Mouse (Mus musculus): Measurements from ENCODE around the gene Hipk3. TPM values are rescaled to one million over a fixed set of nuclear protein-coding genes. Genes with fewer than 3 reads are reported as not detected.

Hipk3 gene
- polyA plus RNA-seq, 1 experiment from 2014 or later, result 13.8 TPM

DNA sequence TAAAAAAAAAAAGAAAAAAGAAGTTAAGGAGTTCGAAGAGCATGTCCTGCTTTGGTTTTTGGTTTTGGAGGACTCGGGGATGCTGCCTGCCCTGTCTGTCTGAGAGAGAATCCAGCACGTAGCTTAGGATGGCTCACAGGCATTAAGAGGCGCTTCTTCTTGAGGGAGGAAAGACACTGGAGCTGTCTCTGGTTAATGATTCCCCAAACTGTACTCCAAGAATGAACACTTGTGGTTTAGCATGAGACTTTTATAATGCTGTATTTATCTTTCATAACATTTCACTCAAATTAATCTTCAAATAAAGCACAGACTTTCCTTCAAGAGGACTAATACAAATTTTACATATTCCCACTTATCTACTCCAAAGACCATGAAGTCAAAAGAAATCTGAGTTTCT, 15.2 kb downstream of the Hipk3 start:
- DNase-seq (ENCODE audit: low spot score) (no peak), ATAC-seq (replicated peaks; ENCODE audit: low FRiP score, low read depth) (no peak)
- Histone ChIP-seq H3K4me1 (replicated peaks; ENCODE audit: insufficient read depth, low read length) (no peaks in the 10 kb centered on the region), H3K36me3 (ENCODE audit: insufficient read depth, low read length) (no peaks in the 10 kb centered on the region), H3K9ac (ENCODE audit: low read depth, low read length) (no peak overlapping the region), H3K4me2 (ENCODE audit: low read length) (no peak overlapping the region), H3K4me3 (replicated peaks; ENCODE audit: low read depth, low read length) (no peak overlapping the region), H3K9me3 (replicated peaks; ENCODE audit: low read length) (no peaks in the 10 kb centered on the region), H3K27me3 (ENCODE audit: insufficient read depth, low read length) (no peaks in the 10 kb centered on the region), H3K27ac (no peak overlapping the region)
- TF ChIP-seq CTCF (IDR thresholded peaks at IDR 0.05; ENCODE audit: low read depth), result no peak
- 83% methylated on average over 4 of the region's 4 CpGs for WGBS

DNA sequence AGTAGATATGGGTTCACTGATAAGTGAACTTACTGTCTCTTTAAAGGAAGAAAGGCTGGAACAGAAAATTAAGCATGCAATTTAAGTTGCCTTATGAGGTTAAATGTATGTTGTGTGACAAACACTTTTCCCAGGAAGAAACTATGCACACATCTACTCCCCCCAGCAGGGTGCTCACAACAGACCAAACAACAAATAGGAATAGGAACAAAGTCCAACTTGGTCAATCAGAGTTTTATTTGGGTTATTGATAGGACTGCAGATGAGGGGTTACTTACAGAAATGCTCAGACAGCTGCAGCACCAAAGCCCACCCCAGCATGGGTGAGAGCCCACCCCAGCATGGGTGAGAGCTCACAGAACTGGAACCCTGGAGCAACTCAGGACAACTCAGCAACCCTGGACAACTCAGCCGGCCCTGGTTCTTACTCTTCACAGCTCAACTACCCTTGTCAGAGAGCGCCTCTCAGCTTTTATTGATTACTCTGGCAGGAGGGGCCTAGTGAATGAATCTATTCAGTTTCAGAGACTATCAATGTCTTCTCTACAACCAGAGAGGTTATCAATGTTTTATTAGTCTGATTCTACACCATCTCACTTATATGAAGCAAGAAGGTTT, 16.7 kb downstream of the Hipk3 start:
- Histone ChIP-seq H3K27ac (no peak overlapping the region), H3K4me3 (replicated peaks; ENCODE audit: low read depth, low read length) (no peak overlapping the region), H3K36me3 (ENCODE audit: insufficient read depth, low read length) (no peaks in the 10 kb centered on the region), H3K4me1 (replicated peaks; ENCODE audit: insufficient read depth, low read length) (no peaks in the 10 kb centered on the region), H3K9me3 (replicated peaks; ENCODE audit: low read length) (no peaks in the 10 kb centered on the region), H3K4me2 (ENCODE audit: low read length) (no peak overlapping the region), H3K27me3 (ENCODE audit: insufficient read depth, low read length) (no peaks in the 10 kb centered on the region), H3K9ac (ENCODE audit: low read depth, low read length) (no peak overlapping the region)
- 83% methylated on average over 2 of the region's 2 CpGs for WGBS
- no peak for TF ChIP-seq CTCF (IDR thresholded peaks at IDR 0.05; ENCODE audit: low read depth)
- no peak for DNase-seq (ENCODE audit: low spot score)
- ATAC-seq (replicated peaks; ENCODE audit: low FRiP score, low read depth), result no peak

DNA sequence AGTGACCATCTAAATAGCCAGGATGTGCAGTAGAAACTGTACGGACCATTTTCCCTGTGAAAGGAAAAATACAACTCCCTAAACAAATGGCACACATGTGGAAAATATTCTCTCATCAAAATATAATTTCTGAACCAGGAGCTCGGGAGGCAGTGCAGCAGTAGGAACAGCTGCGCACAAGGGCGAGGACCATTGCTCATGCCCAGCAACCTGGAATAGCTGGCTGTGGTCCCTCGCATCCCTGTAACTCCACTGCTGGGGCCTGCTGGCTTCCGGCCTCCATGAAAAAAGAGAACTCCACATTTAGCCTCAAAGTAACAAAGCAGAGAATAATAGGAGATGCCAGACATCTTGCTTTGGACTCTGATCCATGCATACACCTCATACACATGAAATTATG, 22.2 kb downstream of the Hipk3 start:
- Histone ChIP-seq H3K27me3 (ENCODE audit: insufficient read depth, low read length) (no peaks in the 10 kb centered on the region), H3K9ac (ENCODE audit: low read depth, low read length) (no peak overlapping the region), H3K4me1 (replicated peaks; ENCODE audit: insufficient read depth, low read length) (0 out of 2 replicates have a peak, but pooled peaks cover 3% of the 10 kb centered on the region), H3K27ac (no peak overlapping the region), H3K4me3 (replicated peaks; ENCODE audit: low read depth, low read length) (no peak overlapping the region), H3K9me3 (replicated peaks; ENCODE audit: low read length) (no peaks in the 10 kb centered on the region), H3K4me2 (ENCODE audit: low read length) (no peak overlapping the region), H3K36me3 (ENCODE audit: insufficient read depth, low read length) (0 out of 2 replicates have a peak, but pooled peaks cover 8% of the 10 kb centered on the region)
- 88% methylated on average over 6 of the region's 6 CpGs for WGBS
- TF ChIP-seq CTCF (IDR thresholded peaks at IDR 0.05; ENCODE audit: low read depth), result no peak
- ATAC-seq (replicated peaks; ENCODE audit: low FRiP score, low read depth) (no peak), DNase-seq (ENCODE audit: low spot score) (no peak)

DNA sequence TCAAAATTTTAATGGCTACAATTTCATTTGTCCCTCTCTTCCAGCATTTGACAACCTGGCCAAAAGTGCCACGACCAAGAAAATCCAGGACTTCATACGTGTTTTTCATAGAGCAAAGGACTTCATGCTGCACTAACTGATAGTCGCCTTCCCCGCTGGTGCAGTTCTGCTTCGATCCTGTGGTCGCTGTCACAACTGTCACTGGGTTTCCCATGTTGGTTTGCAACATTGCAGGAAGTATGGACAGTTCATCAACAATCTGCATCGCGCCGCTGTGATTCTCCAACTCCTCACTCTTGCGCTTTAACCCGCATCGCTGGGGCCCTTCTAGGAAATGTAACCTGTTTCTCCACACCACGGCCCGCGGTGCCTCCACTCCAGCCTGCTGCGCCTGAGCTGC, 23.1 kb downstream of the Hipk3 start:
- Histone ChIP-seq H3K9me3 (replicated peaks; ENCODE audit: low read length) (no peaks in the 10 kb centered on the region), H3K27ac (no peak overlapping the region), H3K27me3 (ENCODE audit: insufficient read depth, low read length) (no peaks in the 10 kb centered on the region), H3K36me3 (ENCODE audit: insufficient read depth, low read length) (0 out of 2 replicates have a peak, but pooled peaks cover 8% of the 10 kb centered on the region), H3K9ac (ENCODE audit: low read depth, low read length) (no peak overlapping the region), H3K4me3 (replicated peaks; ENCODE audit: low read depth, low read length) (no peak overlapping the region), H3K4me1 (replicated peaks; ENCODE audit: insufficient read depth, low read length) (0 out of 2 replicates have a peak, but pooled peaks cover 3% of the 10 kb centered on the region), H3K4me2 (ENCODE audit: low read length) (no peak overlapping the region)
- TF ChIP-seq CTCF (IDR thresholded peaks at IDR 0.05; ENCODE audit: low read depth), result no peak
- WGBS, result 93% methylated on average over 16 of the region's 16 CpGs
- no peak for DNase-seq (ENCODE audit: low spot score)
- no peak for ATAC-seq (replicated peaks; ENCODE audit: low FRiP score, low read depth)

DNA sequence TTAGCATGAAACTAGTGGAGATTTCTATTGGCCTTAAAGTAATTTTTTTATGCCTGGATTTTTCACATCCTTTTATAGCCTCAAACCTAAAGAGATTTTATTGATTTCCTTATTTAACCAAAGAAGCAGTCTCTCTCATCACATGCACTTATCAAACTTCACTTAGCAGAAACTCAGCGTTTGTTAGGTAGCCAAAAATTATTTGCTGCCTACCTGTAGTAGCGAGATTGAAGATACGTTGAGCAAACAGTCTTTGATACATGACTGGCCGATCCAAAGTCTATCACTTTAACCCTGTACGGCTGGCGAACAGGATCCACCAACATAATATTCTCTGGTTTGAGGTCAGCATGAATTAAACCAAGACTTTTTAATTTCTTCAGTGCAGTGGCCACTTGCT, 23.7 kb downstream of the Hipk3 start:
- H3K36me3 ChIP-seq (ENCODE audit: insufficient read depth, low read length), result 0 out of 2 replicates have a peak, but pooled peaks cover 8% of the 10 kb centered on the region
- no peaks in the 10 kb centered on the region for H3K27me3 ChIP-seq (ENCODE audit: insufficient read depth, low read length)
- DNase-seq (ENCODE audit: low spot score) (no peak), ATAC-seq (replicated peaks; ENCODE audit: low FRiP score, low read depth) (no peak)
- 0 out of 2 replicates have a peak, but pooled peaks cover 3% of the 10 kb centered on the region for H3K4me1 ChIP-seq (replicated peaks; ENCODE audit: insufficient read depth, low read length)
- H3K4me2 ChIP-seq (ENCODE audit: low read length), result no peak overlapping the region
- no peak overlapping the region for H3K9ac ChIP-seq (ENCODE audit: low read depth, low read length)
- no peak for TF ChIP-seq CTCF (IDR thresholded peaks at IDR 0.05; ENCODE audit: low read depth)
- H3K27ac ChIP-seq, result no peak overlapping the region
- no peak overlapping the region for H3K4me3 ChIP-seq (replicated peaks; ENCODE audit: low read depth, low read length)
- WGBS, result 94% methylated on average over 6 of the region's 6 CpGs
- H3K9me3 ChIP-seq (replicated peaks; ENCODE audit: low read length), result no peaks in the 10 kb centered on the region

DNA sequence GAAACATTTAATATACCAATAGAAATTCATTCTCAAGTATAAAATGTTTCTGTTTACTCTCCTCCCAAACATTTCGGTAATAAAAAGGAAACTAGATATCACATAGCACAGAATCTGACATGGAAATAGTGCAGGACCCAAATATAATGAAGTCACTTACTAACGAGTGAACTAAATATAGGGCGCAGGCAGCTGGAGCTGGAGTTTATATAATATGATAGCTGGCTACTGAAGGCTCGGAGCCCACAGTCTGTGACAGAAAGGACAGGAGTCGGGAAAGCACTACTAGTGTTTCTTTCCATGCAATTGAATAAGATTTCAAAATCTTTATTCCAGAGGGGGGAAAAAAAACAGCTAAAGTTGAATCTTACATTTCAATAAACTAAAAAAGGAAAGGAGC, 25.8 kb downstream of the Hipk3 start:
- Histone ChIP-seq H3K27me3 (ENCODE audit: insufficient read depth, low read length) (no peaks in the 10 kb centered on the region), H3K36me3 (ENCODE audit: insufficient read depth, low read length) (0 out of 2 replicates have a peak, but pooled peaks cover 8% of the 10 kb centered on the region), H3K27ac (no peak overlapping the region), H3K4me1 (replicated peaks; ENCODE audit: insufficient read depth, low read length) (0 out of 2 replicates have a peak, but pooled peaks cover 3% of the 10 kb centered on the region), H3K9ac (ENCODE audit: low read depth, low read length) (no peak overlapping the region), H3K4me3 (replicated peaks; ENCODE audit: low read depth, low read length) (no peak overlapping the region), H3K4me2 (ENCODE audit: low read length) (no peak overlapping the region), H3K9me3 (replicated peaks; ENCODE audit: low read length) (no peaks in the 10 kb centered on the region)
- no peak for DNase-seq (ENCODE audit: low spot score)
- no peak for ATAC-seq (replicated peaks; ENCODE audit: low FRiP score, low read depth)
- WGBS, result 68% methylated on average over 5 of the region's 5 CpGs
- no peak for TF ChIP-seq CTCF (IDR thresholded peaks at IDR 0.05; ENCODE audit: low read depth)
